Mouse (Mus musculus): ENCODE data around the gene Optc. TPM values are rescaled to one million over a fixed set of nuclear protein-coding genes. Genes with fewer than 3 reads are reported as not detected.

The Optc gene
- total RNA-seq, 2 experiments from 2014 or later, result 2.0 to 2.1 TPM

DNA sequence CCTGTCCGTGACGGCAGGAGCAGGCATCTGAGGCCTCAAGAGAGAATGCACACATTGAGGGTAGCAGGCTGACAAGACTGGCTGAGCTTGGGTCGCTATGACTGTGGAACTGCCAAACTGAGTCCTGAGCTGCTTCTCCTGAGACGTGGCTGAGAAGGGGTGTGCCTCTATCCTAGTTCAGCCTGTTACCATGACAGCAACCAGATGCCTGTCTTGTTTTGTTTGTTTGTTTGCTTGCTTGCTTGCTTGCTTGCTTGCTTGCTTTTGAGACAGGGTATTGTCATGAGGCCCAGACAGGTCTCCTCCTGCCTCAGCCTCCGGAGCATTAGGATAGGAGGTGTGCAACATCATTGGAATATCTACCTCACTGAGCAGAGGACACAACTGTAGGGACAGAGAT is 50.0 kb downstream of the Optc start:
- intact Hi-C loops (cut with DNase I), result no loop called here

DNA sequence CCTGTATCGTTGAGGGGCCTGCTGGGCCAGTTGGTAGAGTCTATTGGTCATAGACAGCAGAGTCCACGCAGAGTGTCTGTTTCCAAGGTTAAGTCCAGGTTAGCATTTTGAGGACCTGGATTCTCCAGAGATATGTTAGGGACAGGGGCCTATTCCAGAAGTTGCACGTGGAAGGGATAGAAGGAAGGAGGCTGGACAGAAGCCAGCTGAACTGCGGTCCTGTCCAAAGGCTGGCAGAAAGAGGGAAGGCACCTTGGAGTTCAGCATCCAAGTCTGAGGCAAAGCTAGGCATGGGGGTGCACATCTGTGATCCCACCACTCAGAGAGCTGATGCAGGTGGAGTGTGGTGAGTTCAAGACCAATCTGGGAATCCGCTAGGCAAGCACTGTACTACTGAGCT is 50.6 kb downstream of the Optc start:
- intact Hi-C loops (cut with DNase I), result no loop called here
- no peak for DNase-seq (ENCODE audit: extremely low spot score in 1 of 2, low spot score in 2 of 2)

More for the DNA sequence above, 50.0 kb downstream of the Optc start:
- DNase-seq (ENCODE audit: extremely low spot score in 1 of 2, low spot score in 2 of 2), result no peak

DNA sequence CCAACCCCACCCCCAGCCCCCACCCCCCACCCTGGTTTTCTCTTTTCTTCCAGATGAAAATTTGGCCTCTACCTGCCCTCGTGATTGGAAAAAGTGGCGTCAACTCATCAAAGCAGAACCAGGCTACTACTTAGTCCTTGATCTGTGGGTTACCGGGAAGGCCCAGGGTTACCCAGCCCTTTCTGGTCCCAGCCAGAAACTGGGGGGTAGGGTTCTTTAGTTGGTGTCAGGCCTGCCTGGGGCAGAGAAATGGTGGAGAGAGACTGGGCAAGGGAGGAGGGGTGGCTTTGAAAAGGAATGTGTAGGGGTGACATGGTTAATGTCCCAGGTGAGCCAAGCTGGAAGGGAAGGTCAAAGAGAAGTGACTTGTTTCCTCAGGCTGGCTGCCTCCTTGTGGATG is 51.1 kb downstream of the Optc start:
- DNase-seq (ENCODE audit: extremely low spot score in 1 of 2, low spot score in 2 of 2), result no peak
- intact Hi-C loops (cut with DNase I), result no loop called here

DNA sequence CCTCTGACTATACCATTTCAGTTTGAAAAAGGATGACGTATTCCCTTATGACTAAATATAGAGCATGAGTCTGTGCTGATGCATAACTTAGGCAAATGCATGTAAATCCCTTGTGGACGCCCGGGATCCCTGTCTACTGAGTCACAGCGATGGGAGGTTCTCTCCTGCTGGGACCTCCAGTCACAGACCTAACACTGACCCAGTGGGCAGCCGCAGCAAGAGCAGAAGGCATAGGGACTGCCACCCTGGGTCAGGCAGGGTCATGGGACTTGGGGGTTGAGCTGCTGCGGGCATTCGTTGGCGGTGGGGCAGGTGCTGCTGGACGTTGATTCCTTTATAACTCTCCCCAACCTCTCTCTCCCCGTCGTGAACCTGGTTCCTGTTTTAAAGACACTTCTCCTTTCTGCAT is 51.7 kb downstream of the Optc start:
- intact Hi-C loops (cut with DNase I), result no loop called here
- no peak for DNase-seq (ENCODE audit: extremely low spot score in 1 of 2, low spot score in 2 of 2)

DNA sequence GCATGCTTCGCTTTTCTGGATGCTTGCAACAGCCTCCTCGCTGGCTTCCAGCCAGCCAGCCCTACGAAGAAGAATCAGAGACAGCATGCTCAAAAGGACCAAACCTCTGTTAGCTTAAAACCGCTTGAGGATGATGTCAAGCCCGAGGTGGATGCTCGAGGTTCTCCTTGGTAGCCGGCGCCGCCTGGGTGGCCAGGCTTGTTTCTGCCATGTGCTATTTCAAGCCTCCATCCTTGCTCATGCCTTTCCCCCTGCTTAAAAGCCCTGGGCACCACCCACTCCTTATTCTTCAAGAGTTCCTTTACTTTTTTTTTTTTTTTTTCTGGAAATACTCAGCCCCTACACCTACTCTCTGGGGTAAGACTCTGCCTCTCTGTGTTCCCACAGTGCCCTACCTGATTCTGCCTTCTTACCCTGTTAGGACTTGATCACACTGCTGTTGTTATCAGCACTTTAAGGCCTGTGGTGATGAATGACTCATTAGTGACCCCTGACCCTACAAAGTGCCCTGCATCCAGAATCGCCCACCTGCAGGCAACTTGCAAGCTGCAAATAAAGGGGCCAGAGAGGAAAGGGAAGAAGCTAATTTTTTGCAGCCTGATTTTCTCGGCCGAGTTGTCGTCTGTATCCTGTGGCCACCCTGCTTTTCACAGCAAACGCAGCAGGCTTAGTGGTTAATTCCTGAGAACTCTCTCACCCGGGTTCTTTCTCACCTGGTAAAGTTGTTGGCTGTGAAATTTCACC is 52.4 kb downstream of the Optc start:
- intact Hi-C loops (cut with DNase I), result no loop called here

DNA sequence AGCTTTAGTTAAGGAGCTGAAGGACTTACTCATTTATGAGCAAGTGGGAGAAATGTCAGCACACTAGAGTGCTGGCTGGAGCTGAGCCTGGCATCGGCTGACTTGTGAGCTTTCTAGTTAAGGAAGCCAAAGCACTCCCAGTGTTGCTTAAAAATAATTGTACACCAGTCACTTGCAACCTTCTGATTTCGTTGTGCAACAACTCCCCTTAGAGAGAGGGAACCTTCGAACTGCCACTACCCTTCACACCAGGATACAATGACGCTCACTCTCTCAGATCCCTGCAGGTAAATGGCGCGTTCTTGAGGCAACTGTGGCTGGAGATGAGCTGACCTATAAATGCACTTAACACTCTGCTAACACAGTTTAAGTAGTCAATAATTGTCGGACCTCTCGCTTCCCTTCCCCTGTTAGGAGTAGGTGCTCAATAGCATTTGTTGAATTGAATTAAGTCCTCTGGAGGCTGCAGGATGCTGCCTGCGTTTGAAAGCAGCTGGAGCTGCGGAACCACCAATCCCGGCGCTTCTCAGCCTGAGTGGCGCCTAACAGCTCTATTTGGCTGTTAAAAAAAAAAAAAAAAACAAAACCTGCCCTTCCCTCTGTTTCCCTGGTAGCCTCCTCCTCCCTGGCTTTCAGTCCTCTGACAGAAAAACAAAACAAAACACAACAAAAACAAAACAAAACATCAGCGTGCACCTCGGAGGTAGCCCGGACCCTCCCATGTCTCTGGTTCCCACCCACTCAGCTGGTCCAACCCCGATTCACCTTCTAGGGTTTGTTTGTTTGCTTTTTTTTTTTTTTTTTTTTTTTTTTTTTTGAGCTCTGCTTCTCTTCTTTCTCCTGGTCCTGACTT is 53.2 kb downstream of the Optc start:
- DNase-seq (ENCODE audit: extremely low spot score in 1 of 2, low spot score in 2 of 2), result peak in 1 of 2 experiments; percentile 43
- intact Hi-C loops (cut with DNase I), result no loop called here

More for the DNA sequence above, 52.4 kb downstream of the Optc start:
- peak in 1 of 2 experiments; percentile 55 for DNase-seq (ENCODE audit: extremely low spot score in 1 of 2, low spot score in 2 of 2)

Other genes starting within 250 kb of the Optc start
- 1 to 10 TPM; 5.6 to 6.0 TPM for gene Zbed6, start 247.1 kb downstream of the Optc start, total RNA-seq (2021)
- gene Gm38394, start 246.7 kb downstream of the Optc start, total RNA-seq (2021), result 10 to 100 TPM; 26.0 to 26.8 TPM
- gene Lax1, start 217.9 kb downstream of the Optc start, total RNA-seq (2021), result under 1 TPM; 0.63 to 0.75 TPM
- gene Atp2b4, start 107.0 kb downstream of the Optc start, total RNA-seq (2021), result 100 to 1,000 TPM; 257 to 273 TPM
- gene Prelp, start 13.4 kb upstream of the Optc start, total RNA-seq (2021), result 1 to 10 TPM; 2.4 to 2.9 TPM
- gene Fmod, start 129.3 kb upstream of the Optc start, total RNA-seq (2021), result 10 to 100 TPM; 15.6 to 15.8 TPM
- 10 to 100 TPM; 10.0 to 11.5 TPM for gene Btg2, start 171.1 kb upstream of the Optc start, total RNA-seq (2021)
- under 1 TPM; 0.26 to 0.60 TPM for gene Chit1, start 203.2 kb upstream of the Optc start, total RNA-seq (2021)